Mouse (Mus musculus) MN1 (cell line): ENCODE data around the gene Snai1.

ENCODE experiments used
- DNase-seq: peaks from one replicate; pipeline ENCODE4 v3.0.0-alpha.2; 2016; ENCODE audit warnings: low spot score

Snai1 gene

DNA sequence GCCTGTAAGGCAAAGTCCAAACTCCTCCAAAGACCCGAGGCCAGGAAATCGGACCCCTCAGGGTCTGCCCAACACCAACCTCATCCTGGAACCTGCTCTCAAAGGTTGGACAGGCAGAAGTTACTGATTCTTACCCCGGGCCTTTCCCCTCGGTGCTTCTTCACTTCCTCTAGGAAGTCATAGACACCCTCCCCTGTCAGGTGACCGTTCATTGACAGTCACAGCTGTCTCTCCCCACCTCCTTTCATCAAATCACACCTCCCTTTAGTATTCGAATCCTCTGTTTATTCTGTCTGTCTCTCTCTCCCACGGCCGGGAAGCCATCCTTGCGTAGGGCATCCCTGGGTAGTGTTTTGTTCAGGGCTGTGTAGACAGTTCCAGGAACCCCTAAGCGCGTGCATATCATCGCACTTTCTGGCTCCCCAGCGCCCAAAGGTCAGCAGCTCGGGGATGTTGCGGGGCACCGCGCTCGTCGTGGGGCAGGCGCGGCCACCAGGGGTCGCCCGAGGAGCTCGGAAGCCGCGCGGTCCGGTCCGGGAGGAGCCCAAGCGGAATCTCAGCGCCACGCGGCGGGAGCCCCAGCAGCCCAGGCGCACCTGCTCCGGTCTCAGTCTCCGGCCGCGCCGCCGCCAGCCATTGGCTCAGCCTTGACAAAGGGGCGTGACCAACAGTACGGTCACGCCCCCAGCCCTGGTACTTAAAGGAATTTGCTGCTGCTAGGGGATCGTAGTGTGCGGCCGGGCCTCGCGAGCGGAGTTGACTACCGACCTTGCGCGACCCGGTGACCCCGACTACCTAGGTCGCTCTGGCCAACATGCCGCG is at the start of gene Snai1:
Snai1 (plus strand) TSS at position 720 of the 822 bp plus-strand sequence.
- DNase-seq = peak; percentile 18

DNA sequence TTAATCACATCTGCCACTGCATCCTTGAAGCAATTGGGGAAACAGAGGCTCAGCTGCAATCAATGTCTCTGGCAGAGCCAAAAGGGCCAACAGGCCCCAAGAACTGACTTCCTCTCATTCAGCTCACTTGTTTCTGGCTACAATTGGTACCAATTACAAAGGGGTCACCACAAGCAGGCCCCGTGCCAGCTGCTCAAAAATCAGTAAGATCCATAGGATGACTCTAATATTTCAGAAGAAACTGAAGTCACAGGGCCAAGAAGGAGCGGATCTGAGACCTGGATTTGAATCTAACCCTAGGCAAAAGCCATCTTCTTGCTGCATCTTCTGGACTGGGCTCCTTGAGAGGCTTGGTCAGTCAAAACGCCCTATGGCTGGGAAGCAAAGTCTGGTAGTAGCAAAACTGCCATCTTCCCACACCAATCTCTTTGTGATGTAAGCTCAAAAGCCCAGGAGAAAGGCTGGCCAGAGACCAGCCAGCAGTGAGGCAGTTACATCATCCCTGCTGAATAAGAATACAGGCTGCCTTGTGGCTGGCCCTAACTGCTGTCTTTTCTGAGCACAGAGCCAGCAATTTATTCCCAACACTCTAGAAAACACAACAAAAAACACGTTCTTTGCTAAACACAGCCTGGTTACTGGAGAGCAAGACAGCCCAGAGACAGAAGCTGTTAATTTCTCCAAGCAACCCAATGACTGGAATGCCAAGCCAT is 47.0 kb upstream of the Snai1 start:
- DNase-seq = peak; percentile 78

DNA sequence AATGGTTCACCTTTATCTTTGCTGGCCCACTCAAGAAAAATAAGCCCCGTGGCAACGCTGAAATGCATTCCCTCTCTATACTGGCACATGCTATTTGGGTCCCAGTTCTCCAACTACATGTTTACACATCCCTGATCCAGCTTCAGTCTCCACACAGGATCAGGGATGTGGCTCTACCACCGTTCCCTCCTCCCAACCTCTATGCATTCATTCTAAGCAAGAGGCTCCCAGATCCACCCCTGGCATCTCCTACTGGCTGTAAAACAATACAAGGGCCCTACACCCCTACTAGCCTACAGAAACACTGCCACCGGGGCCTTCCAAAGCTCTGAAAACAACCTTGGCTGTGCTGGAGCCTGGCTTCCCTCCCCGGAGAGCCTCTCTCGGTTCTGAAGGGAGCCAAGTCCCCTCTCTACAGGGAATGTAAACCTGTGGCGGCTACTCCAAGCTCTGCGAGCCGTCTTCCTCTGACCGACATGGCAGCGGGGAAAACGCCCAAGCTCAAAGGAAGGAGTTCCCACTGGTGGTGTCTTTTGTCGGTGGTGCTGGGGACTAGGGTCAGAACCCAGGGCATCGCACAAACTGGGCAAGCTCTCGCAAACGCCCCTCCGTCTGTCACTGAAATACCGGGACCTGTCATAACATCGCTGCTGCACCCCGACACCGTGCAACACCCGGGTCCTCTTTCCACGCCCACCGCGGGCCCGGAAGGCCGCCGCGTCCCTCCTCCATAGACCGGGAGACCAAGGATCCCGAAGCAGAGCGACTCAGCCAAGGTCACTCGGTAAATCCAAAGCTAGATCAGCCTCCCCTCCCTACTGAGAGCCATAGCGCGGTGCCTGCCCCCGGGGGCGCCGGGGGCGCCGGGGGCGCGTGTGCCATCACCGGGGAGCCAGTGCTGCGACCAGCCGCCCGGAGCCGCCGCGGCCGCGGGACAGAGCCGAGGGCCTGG is 46.0 kb upstream of the Snai1 start, which contains the start of gene Rnf114:
Rnf114 (plus strand) TSS at position 889 of the 952 bp plus-strand sequence.
- peak; percentile 49 for DNase-seq

DNA sequence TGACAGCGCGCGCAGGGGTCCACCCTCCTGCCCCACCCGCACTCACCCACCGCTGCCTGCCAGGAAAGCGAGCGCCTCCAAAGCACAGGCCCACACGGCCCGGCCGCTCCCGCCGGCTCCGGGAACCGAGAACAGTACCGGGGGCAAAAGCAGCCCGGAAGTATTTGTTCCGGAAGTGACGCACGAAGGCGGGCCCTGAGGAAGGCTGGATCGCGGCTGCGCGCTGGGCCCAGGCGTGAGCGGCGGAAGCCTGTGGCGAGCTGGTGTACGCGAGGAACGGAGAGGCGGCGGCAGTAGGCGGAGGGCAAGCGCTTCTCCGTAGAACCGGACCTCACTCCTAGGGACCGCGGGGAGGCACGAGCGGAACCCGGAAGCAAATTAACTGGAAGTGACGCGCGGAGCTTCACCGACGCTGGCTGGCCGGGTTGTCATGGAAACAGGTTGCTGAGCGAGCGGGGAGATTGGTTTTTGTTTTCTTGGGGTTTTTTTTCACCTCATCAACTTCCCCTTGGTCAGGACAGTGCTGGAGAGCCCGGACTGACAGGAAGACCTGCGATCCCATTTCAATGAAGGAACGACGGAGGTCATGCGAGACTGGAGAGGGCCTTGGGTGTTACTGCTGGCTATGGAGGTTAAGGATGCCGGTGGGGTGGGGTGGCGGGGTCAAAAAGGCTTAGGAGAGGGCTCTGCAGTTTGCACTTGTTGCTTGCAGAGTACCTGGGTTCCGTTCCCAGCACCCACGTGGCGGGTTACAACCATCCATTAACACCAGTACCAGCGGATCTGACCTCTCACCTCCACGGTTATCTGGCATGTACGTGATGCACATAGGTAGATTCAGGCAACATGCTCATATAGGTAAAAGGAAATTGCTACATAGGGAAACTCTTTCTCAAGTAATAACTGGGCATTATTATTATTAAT is 45.0 kb upstream of the Snai1 start, which contains the start of gene Spata2:
Spata2 (minus strand) TSS at position 175 of the 924 bp plus-strand sequence.
- DNase-seq = peak; percentile 92

DNA sequence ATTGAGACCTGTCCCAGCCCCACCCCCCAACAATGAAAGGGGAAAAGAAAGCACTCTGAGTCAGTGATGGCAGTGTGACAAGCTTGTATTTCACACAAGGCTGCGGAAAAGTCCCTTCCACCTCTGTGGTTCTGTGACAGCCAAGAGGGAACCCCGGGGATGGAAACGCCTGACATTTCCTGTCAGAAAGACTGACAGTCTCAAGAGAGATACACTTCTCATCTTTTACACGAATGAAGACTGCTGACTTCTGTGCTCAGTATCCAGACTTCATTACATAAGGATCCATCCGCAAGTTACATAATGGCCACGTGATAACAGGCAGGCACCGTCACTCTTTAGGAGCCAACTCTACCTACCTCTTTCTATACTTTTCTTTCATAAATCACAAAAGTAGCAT is 41.6 kb upstream of the Snai1 start:
- no peak for DNase-seq

DNA sequence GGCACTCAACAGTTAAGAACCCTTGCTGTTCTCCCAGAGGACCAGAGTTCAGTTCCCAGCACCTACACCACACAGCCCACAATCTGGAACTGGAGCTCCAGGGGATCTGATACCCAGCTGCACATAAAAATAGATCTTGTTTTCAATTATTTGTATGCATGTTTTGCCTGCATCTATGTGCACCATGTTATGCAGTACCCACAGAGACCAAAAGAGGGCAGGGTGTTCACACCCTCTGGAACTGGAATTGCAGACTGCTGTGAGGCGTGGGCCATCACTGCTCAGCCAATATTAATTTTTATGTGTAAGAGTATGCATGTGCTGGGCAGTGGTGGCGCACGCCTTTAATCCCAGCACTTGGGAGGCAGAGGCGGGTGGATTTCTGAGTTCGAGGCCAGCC is 40.7 kb upstream of the Snai1 start:
- no peak for DNase-seq

DNA sequence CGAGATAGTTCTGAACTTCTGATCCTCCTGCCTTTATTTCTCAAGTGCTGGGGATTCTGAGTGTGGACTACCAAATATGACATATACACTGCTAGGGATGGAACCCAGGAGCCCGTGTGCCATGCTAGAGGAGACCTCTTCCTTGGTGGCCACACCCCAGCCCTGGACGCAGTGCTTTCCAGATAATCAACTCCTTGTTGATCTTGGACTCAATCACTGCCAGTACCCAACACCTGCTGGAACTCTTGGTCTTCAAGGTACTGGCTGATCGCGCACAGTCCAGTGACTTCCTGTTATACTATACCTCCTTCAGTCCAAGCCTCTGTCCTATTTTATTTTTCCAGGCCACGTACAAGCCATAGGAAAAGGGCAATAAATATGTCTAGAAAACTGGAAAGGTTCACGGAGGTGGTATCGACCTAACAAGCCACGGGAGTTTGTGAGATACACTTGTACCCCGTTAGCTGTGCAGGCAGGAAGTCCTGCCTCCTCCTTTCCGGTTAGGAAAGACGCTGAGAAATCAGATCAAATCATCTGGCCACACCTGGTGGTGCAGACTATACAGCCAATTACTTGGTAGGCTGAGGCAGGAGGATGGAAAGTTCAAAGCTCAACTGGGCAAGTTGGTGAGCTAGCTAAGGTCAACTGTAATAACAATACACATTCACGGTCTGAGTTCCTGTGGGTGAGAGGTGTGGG is 35.3 kb upstream of the Snai1 start:
- no peak for DNase-seq

DNA sequence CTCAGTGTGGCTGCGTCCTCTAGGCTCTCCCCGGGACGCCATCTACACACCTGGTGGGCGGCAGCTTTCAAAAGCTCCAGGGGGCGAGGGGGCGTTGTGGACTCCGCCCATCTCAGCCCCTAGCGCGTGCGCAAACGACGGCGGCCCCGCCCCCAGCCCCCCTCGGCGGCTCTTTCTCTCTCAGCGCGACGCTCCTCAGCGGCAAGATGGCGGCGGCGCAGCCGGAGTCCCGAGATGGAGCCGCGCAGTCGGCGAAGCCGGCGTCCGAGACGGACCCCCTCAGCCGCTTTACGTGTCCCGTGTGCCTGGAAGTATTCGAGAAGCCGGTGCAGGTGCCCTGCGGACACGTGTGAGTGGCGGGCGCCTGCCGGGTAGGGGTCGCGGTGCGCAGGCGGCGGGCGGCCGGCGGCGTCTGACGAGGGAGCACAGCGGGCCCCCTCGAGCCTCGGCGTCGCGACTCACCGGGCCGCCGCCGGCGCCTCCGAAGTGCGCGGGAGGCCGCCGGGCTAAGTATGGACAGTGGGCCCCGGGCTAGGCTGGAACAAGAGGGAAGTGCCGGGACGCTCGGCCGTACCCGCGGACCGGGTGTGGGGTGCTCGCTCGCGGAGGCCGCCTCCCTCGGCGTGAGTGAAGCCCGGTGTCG is 34.6 kb upstream of the Snai1 start:
- DNase-seq = peak; percentile 88

DNA sequence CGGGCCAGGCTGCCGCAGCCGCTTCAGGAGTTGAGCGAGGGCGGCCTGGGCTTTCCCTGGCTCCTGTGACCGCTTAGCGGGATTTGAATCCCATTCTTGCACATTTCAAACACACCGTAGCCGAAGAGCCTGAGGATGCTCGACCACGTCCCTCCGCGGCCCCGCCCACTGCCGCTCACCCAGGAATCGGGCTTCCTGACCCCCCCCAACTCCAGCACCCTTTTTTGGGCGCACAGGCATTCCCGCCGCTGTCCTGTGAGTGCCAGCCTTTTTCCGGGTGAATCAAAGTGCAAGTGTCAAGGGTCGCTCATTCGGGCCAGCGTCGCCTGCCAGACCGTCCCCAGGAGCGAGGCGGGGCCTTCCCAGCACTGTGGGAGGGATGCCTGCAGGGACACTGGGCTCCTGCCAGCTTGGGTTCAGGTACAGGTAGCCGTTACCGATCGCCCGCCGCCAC is 34.1 kb upstream of the Snai1 start:
- DNase-seq = peak; percentile 58

DNA sequence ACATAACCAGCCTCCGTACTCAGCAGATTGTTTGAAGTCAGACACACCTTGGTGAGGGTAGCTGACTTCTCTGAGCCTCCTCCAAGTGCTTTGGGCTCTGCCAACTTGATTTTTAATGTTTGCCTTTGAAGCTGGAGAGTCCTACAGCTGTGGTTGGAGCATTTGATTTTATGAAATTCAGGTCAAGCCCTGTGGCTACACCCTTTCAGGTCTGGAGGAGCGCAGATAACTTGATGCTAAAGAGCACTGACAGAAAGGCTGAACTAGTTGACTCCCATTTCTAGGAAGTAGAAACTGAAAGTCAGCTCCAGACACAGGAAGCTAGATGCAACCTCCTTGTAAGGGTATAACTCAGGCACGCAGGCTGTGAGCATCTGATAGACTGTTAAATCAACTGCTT is 32.9 kb upstream of the Snai1 start:
- no peak for DNase-seq

DNA sequence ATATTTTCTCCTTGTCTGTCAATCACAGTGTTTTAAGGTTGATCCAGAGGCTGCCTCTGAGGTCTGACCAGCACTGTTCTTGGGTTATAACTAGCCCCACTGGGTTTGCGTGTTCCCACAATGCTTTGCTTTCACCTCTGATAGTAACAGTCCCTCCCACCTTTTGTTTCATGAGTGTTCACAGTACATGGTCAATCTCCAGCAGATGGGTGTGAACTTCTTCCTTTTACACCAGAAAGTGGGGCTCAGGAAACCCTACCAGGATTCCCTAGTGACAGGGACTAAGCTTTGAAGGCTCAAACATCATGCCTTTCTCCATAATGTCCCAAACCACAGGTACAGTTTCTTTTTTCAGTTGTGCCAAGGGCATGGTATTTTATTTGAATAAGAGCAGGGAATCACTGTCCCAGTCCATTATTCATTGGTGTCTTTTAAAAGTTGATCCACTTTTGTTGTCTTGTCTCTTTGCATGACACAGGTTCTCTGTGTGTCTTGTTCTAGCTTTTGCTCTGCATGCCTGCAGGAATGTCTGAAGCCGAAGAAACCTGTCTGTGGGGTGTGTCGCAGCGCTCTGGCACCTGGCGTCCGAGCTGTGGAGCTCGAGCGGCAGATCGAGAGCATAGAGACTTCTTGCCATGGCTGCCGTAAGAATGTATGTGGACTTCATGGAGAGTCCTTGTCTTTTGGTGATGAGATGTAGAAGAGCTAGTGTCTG is 31.3 kb upstream of the Snai1 start:
- DNase-seq = no peak

DNA sequence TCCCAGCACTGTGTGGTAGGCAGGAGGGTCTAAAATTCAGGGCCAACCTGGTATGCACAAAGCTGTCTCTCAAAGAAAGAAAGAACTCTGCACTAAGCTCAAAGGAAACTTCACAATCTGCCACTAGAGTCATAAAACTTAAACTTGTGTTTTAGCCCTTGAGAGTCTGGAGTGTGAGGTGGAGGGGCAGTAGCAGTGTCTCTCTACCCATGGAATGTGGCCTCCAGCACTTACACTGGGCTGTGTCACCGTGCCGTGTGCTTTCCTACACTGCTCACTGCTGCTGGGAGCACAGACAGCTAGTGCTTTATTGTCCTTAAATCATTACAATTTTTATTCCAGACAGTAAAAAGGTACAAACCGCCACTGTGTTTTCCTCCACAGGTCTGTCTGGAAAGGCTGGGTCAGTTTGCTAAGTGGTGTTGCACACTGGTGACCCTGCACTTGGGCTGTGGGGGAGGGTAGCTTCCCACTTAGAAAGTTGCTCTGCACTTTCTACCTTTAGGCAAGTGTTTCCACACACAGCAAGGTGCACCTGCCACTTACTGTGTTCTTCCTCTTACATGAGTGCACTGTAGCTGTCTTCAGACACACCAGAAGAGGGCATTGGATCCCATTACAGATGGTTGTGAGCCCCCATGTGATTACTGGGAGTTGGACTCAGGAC is 30.1 kb upstream of the Snai1 start:
- DNase-seq = no peak

DNA sequence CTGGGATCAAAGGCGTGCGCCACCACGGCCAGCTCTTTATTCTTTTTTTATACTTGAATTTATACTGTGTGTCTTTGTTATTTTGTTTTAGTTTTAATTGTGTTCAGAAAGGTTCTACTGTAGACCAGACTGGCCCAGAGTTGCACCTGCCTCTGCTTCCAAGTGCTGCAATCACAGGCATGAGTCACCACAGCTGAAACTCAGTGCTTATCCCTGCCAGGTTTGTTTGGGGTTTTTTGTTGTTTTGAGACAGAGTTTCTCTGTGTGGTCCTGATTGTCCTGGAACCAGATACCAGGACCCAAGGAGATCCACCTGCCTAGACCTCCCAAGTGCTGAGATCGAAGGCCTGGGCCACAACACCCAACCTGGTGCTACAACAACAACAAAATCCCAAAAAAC is 29.4 kb upstream of the Snai1 start:
- DNase-seq = no peak

DNA sequence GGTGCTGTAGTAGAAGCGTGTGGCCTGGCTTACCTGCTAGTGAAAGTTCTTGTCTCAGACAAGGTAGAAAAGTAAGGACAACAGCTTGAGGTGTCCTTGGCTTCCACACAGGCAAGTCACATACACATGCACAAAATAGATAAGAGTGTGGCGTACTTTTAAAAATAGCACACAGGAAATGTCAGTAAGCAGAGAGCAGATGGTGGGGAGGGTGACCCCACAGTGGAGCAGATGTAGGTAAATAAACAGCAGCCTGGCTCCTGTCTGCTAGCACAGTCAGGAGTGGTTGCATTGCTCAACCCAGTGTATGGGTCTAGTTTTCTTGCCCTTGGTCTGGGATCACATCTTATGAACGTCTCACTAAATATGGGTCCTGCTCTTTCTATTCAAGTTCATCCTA is 27.5 kb upstream of the Snai1 start:
- no peak for DNase-seq

DNA sequence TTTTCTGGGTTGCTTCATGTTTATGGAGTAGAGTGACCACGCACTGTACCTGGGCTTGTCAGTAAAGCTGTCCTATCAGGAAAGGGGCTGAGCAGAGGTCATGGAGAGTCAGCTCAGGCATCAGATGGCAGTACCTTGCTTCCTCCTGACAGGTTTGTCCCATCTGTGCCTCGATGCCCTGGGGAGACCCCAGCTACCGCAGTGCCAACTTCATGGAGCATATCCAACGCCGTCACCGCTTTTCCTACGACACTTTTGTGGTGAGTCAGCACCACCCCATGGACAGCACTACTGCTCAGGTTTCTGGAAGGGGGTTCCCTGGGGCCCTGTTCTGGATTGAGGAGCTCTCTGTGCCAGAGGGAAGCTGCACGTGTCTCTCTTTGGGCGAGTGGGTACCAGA is 25.6 kb upstream of the Snai1 start:
- DNase-seq = no peak

DNA sequence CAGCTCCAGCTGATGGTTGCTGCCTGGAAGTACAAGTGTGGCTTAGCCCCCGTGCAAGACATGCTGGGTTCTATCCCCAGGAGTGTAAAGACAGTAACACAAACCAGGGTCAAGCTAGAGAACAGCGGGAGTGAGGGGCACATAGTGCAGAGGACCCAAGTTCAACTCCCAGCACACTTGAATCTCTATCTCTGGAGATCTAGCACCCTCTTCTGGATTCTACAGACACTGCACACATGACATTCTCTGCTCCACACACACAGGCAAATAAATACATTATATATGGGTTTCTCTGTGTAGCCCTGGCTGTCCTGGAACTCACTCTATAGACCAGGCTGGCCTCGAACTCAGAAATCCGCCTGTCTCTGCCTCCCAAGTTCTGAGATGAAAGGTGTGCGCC is 25.0 kb upstream of the Snai1 start:
- no peak for DNase-seq

DNA sequence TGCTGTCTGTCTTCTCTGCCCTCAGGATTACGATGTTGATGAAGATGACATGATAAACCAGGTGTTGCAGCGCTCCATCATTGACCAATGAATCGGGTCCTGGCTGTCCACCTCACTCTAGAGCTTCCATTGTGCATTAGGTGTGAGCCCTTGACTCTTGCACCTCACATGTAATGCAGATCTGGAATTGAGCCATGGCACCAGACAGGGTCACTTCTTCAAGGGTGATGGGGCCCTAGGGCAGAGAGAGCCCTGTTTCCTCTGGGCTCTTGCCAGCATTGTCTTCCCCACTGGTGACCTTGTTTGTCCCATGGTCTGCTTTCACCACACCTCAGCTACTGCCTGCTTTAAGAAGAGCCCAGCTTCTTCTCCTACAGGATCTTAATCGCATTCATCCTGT is 23.4 kb upstream of the Snai1 start:
- DNase-seq = no peak

DNA sequence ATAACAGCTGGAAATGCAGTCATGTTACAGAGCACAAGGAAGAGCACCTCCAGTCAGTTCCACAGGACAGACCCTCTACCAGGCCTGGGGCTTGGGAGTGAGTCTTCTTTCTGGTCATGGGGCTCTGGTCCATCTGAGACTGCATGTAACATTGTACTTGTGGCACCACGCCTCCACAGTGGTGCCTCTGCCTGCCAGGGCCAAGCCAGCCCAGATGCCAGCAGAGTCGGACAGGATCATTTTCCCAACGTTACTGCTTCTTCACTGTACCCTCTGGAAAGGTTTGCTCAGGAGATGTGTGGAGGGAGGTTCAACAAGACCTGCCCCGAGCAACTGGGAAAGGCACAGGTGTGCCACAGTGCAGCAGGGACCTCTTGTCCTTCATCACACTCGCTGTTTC is 22.3 kb upstream of the Snai1 start:
- DNase-seq = no peak
